Mouse (Mus musculus): Measurements from ENCODE around the gene Ubac2.

Ubac2 gene

GRCm38 (mm10) chr14:121924876-121925275 is 46.5 kb downstream of the Ubac2 start:
- no peak for DNase-seq (ENCODE audit: low spot score in 2 of 2)

- DNase-seq (ENCODE audit: low spot score in 2 of 2), result no peak
Measured at GRCm38 (mm10) chr14:121926901-121927300, 48.5 kb downstream of the Ubac2 start.

GRCm38 (mm10) chr14:121927451-121927850 is 49.0 kb downstream of the Ubac2 start:
- no peak for DNase-seq (ENCODE audit: low spot score in 2 of 2)

GRCm38 (mm10) chr14:121928375-121929137 is 50.1 kb downstream of the Ubac2 start:
- DNase-seq (ENCODE audit: low spot score in 2 of 2), result peak in 1 of 2 experiments; percentile 48

GRCm38 (mm10) chr14:121929243-121929951 is 51.0 kb downstream of the Ubac2 start:
- no peak for DNase-seq (ENCODE audit: low spot score in 2 of 2)

- no peak for DNase-seq (ENCODE audit: low spot score in 2 of 2)
Measured at GRCm38 (mm10) chr14:121930731-121931383, 52.4 kb downstream of the Ubac2 start.

GRCm38 (mm10) chr14:121931594-121931993 is 53.2 kb downstream of the Ubac2 start:
- DNase-seq (ENCODE audit: low spot score in 2 of 2), result no peak

- DNase-seq (ENCODE audit: low spot score in 2 of 2), result no peak
Measured at GRCm38 (mm10) chr14:121932180-121932579, 53.8 kb downstream of the Ubac2 start.

- DNase-seq (ENCODE audit: low spot score in 2 of 2), result no peak
Measured at GRCm38 (mm10) chr14:121933906-121934596, 55.6 kb downstream of the Ubac2 start.

- no peak for DNase-seq (ENCODE audit: low spot score in 2 of 2)
Measured at GRCm38 (mm10) chr14:121934597-121934946, 56.2 kb downstream of the Ubac2 start.

- no peak for DNase-seq (ENCODE audit: low spot score in 2 of 2)
Measured at GRCm38 (mm10) chr14:121936356-121936755, 57.9 kb downstream of the Ubac2 start.

GRCm38 (mm10) chr14:121936856-121937255 is 58.4 kb downstream of the Ubac2 start:
- DNase-seq (ENCODE audit: low spot score in 2 of 2), result no peak

GRCm38 (mm10) chr14:121937601-121938255 is 59.3 kb downstream of the Ubac2 start:
- DNase-seq (ENCODE audit: low spot score in 2 of 2), result no peak

- DNase-seq (ENCODE audit: low spot score in 2 of 2), result no peak
Measured at GRCm38 (mm10) chr14:121938256-121939191, 60.1 kb downstream of the Ubac2 start.

GRCm38 (mm10) chr14:121939582-121939981 is 61.2 kb downstream of the Ubac2 start:
- DNase-seq (ENCODE audit: low spot score in 2 of 2), result no peak

- DNase-seq (ENCODE audit: low spot score in 2 of 2), result no peak
Measured at GRCm38 (mm10) chr14:121946131-121946530, 67.7 kb downstream of the Ubac2 start.

GRCm38 (mm10) chr14:121946728-121947127 is 68.3 kb downstream of the Ubac2 start:
- DNase-seq (ENCODE audit: low spot score in 2 of 2), result no peak

GRCm38 (mm10) chr14:121947201-121947760 is 68.9 kb downstream of the Ubac2 start:
- DNase-seq (ENCODE audit: low spot score in 2 of 2), result no peak

GRCm38 (mm10) chr14:121947966-121948365 is 69.5 kb downstream of the Ubac2 start:
- DNase-seq (ENCODE audit: low spot score in 2 of 2), result no peak

- DNase-seq (ENCODE audit: low spot score in 2 of 2), result no peak
Measured at GRCm38 (mm10) chr14:121949436-121949835, 71.0 kb downstream of the Ubac2 start.

Measured in cerebellum, postnatal 4 days (tissue).